Mouse (Mus musculus) lung, postnatal 0 days (tissue): ENCODE data around the gene Golim4. TPM values are rescaled to one million over a fixed set of nuclear protein-coding genes. Genes with fewer than 3 reads are reported as not detected.

Experiments used
- ATAC-seq: fragments of 200-750 bp; cut with Nextera tagmentation; 2 replicates; pipeline ENCODE4 v1.8.0; 2017; ENCODE audit warnings: moderate library complexity
- DNase-seq: peaks from one replicate; pipeline ENCODE4 v3.0.0-alpha.2; 2016; ENCODE audit warnings: low spot score
- H3K27ac ChIP-seq: fragments of 300-500 bp; sonication (generic); 2 replicates; pipeline ENCODE4 v1.5.1; 2014; ENCODE audit warnings: antibody characterized with exemption, mild to moderate bottlenecking, low read length, mixed read lengths
- H3K27me3 ChIP-seq: fragments of 300-500 bp; sonication (generic); replicated peaks from 2 replicates; pipeline ENCODE4 v1.6.1; 2014; ENCODE audit warnings: low read length, mixed read lengths; ENCODE audit not compliant: insufficient read depth
- H3K36me3 ChIP-seq: fragments of 300-500 bp; sonication (generic); 2 replicates; pipeline ENCODE4 v1.6.1; 2014; ENCODE audit warnings: low read length, mixed read lengths; ENCODE audit not compliant: insufficient read depth
- H3K4me1 ChIP-seq: fragments of 300-500 bp; sonication (generic); 2 replicates; pipeline ENCODE4 v1.6.1; 2014; ENCODE audit warnings: antibody characterized with exemption, low read depth, low read length, mixed read lengths; ENCODE audit not compliant: insufficient read depth
- H3K4me2 ChIP-seq: fragments of 300-500 bp; sonication (generic); replicated peaks from 2 replicates; pipeline ENCODE4 v1.6.1; 2014; ENCODE audit warnings: low read depth, mild to moderate bottlenecking, low read length, moderate library complexity, mixed read lengths
- H3K4me3 ChIP-seq: fragments of 300-500 bp; sonication (generic); 2 replicates; pipeline ENCODE4 v1.5.1; 2014; ENCODE audit warnings: low read depth, low read length
- H3K9ac ChIP-seq: fragments of 300-500 bp; sonication (generic); replicated peaks from 2 replicates; pipeline ENCODE4 v1.6.1; 2014; ENCODE audit warnings: low read depth, mild to moderate bottlenecking
- H3K9me3 ChIP-seq: fragments of 300-500 bp; sonication (generic); 2 replicates; pipeline ENCODE4 v1.6.1; 2016; ENCODE audit warnings: low read length, mixed read lengths
- CTCF ChIP-seq: IDR thresholded peaks from 2 replicates; pipeline ENCODE4 v1.5.1; 2016; ENCODE audit warnings: antibody characterized with exemption, mild to moderate bottlenecking
- EP300 ChIP-seq: IDR thresholded peaks from 2 replicates; pipeline ENCODE4 v1.6.1; 2016; ENCODE audit warnings: antibody characterized with exemption, mild to moderate bottlenecking, control low read depth
- whole genome bisulfite sequencing: fragments of 180-500 bp; shearing (Covaris S2); extraction: QIAGEN DNeasy Blood & Tissue Kit; methylation state at CpG from one replicate; pipeline ENCODE4 v1.1.7; 2014; 5-methylcytosine and 5-hydroxymethylcytosine counted together
- polyA plus RNA-seq: library from polyadenylated mRNA; unstranded; fragments of >200 nt; fragmentation: Nextera tagmentation; extraction: Ambion mirVana; gene quantifications from 2 replicates; pipeline ENCODE4 v1.2.1, GENCODE M21; 2015

The Golim4 gene
- polyA plus RNA-seq, 1 experiment from 2014 or later = 31.0 TPM

DNA sequence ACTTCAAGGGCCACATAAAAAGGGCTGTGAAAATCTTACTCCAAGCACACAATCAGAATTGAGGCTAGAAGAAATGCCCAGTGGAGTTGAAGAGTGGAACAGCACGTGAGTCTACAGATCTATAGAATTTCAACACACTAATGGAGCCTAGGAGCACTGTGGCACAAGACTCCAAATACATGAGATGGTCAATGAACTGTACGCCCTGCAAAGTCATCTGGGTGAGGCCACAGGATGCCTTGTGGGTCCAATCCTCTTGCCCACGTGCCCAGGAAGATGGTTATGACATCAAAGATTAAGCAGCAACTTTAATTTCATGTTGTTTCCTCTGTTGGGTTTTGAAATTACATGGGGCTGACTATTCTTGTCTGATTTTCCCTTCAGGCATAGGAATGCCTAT, 30.4 kb downstream of the Golim4 start:
- no peak overlapping the region for H3K9ac ChIP-seq
- no peak overlapping the region for H3K4me2 ChIP-seq
- DNase-seq (no peak), ATAC-seq (no peak)
- 78% methylated on average over 3 of the region's 3 CpGs for WGBS
- no peaks in the 10 kb centered on the region for H3K27me3 ChIP-seq
- no peaks in the 10 kb centered on the region for H3K36me3 ChIP-seq
- no peak overlapping the region for H3K27ac ChIP-seq
- no peak for TF ChIP-seq CTCF
- TF ChIP-seq EP300 = no peak
- no peaks in the 10 kb centered on the region for H3K9me3 ChIP-seq
- H3K4me3 ChIP-seq = no peak overlapping the region
- H3K4me1 ChIP-seq = no peaks in the 10 kb centered on the region; the same call in 1 of the 2 replicates

DNA sequence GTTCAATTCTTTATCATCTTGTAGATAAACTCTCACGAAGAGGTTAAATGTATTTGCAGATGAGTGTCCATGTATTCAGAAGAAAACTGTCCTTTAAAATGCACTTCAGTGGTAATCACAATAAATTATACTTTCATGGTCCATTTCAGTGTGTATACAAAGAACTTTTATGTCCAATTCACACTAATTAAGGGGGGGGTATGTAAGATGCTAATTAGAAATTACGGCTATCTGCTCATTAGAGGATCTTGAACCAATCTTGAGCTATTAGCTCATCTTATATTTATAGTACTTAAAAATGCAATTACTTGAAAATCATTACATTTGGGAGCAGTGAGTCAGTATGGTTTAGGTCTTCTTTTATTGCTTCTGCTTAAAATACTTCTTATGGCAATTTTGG, 31.6 kb downstream of the Golim4 start:
- Histone ChIP-seq H3K4me3 (no peak overlapping the region), H3K4me1 (no peaks in the 10 kb centered on the region; the same call in 1 of the 2 replicates), H3K9ac (no peak overlapping the region), H3K27ac (no peak overlapping the region), H3K36me3 (no peaks in the 10 kb centered on the region), H3K27me3 (no peaks in the 10 kb centered on the region), H3K4me2 (no peak overlapping the region), H3K9me3 (no peaks in the 10 kb centered on the region)
- TF ChIP-seq EP300 = no peak
- TF ChIP-seq CTCF = no peak
- no peak for DNase-seq
- no peak for ATAC-seq
- WGBS = 81% methylated on average over 2 of the region's 2 CpGs

DNA sequence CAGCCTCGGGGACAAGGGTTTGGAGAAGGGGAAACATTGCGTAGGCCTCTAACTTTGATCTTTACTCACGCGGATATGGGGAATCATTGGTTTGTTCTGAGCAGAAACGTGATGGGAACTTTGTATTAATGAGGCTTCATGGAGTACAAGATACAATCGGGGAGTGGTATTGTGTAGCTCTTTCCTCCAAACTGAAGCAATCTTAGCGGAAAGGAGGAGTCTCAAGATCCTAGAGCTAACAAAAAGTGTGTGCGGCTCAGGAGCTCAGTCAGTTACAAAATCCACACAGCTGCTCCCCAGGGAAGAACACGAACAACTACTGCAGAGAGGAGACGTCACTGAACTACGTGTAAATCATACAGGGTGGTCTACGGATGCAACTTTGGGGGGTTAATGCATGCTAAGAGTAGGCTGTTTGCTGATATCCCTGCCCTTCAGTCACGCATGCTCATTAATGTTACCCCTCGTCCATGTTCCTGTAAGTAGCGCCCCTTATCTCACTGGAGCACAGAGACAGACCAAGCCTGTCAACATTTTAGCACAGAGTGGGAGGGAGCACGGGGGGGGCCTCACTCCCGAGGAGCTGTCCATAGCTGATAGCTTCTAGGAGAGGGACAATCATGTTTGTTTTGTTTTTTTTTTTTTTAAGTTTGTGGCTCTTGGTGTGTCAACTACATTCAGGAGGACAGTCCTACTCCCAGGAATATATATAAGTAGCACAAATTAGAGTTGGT, 38.8 kb downstream of the Golim4 start:
- H3K4me3 ChIP-seq = no peak overlapping the region
- H3K27ac ChIP-seq = no peak overlapping the region
- no peak overlapping the region for H3K9ac ChIP-seq
- H3K4me2 ChIP-seq = no peak overlapping the region
- TF ChIP-seq CTCF (no peak), EP300 (no peak)
- H3K36me3 ChIP-seq = no peaks in the 10 kb centered on the region
- H3K4me1 ChIP-seq = no peaks in the 10 kb centered on the region; the same call in 1 of the 2 replicates
- no peak for DNase-seq
- 65% methylated on average over 17 of the region's 17 CpGs for WGBS
- ATAC-seq = no peak
- no peaks in the 10 kb centered on the region for H3K9me3 ChIP-seq
- H3K27me3 ChIP-seq = no peaks in the 10 kb centered on the region

GRCm38 (mm10) chr3:75912786-75913185, 44.0 kb downstream of the Golim4 start:
- TF ChIP-seq EP300 = no peak
- no peak for TF ChIP-seq CTCF
- Histone ChIP-seq H3K36me3 (no peaks in the 10 kb centered on the region), H3K9ac (no peak overlapping the region), H3K27me3 (no peaks in the 10 kb centered on the region), H3K4me3 (no peak overlapping the region), H3K4me1 (no peaks in the 10 kb centered on the region), H3K4me2 (no peak overlapping the region), H3K27ac (no peak overlapping the region), H3K9me3 (no peaks in the 10 kb centered on the region)
- 58% methylated on average over 4 of the region's 4 CpGs for WGBS
- DNase-seq (peak; percentile 11), ATAC-seq (no peak)

- no peaks in the 10 kb centered on the region for H3K27me3 ChIP-seq
- no peak for DNase-seq
- no peak overlapping the region for H3K27ac ChIP-seq
- no peak for ATAC-seq
- no peaks in the 10 kb centered on the region for H3K36me3 ChIP-seq
- H3K9me3 ChIP-seq = no peaks in the 10 kb centered on the region
- H3K4me1 ChIP-seq = no peaks in the 10 kb centered on the region
- TF ChIP-seq CTCF = no peak
- no peak for TF ChIP-seq EP300
- H3K9ac ChIP-seq = no peak overlapping the region
- no peak overlapping the region for H3K4me2 ChIP-seq
- H3K4me3 ChIP-seq = no peak overlapping the region
These were observed 46.0 kb downstream of the Golim4 start for GRCm38 (mm10) chr3:75910768-75911167.

DNA sequence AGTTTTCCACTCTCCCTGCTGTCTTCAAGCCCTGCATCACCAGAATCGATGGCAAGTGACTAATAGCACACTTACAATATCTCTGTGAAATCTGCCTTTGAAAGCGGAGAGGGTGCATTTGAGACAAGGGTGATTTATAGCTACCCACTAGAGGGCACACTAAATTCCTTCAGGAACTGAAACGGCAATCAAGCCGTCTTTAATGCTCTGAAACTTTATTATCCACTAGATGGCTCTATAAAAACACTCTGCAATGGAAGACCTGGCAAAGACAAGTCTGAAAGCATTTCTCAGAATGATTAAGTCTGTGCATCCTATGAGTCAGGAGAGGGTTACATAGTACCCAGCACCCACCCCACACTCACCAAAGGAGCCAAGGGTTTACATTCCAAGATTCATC, 46.5 kb downstream of the Golim4 start:
- H3K9me3 ChIP-seq = no peaks in the 10 kb centered on the region
- WGBS = 10% methylated on average over 4 of the region's 4 CpGs
- no peaks in the 10 kb centered on the region for H3K4me1 ChIP-seq
- no peak overlapping the region for H3K27ac ChIP-seq
- H3K36me3 ChIP-seq = no peaks in the 10 kb centered on the region
- H3K4me2 ChIP-seq = no peak overlapping the region
- ATAC-seq = peak; percentile 72
- DNase-seq = peak; percentile 89
- H3K9ac ChIP-seq = no peak overlapping the region
- TF ChIP-seq EP300 (no peak), CTCF (peak; percentile 90)
- H3K27me3 ChIP-seq = no peaks in the 10 kb centered on the region
- H3K4me3 ChIP-seq = no peak overlapping the region
